In the genomic region with DNA sequence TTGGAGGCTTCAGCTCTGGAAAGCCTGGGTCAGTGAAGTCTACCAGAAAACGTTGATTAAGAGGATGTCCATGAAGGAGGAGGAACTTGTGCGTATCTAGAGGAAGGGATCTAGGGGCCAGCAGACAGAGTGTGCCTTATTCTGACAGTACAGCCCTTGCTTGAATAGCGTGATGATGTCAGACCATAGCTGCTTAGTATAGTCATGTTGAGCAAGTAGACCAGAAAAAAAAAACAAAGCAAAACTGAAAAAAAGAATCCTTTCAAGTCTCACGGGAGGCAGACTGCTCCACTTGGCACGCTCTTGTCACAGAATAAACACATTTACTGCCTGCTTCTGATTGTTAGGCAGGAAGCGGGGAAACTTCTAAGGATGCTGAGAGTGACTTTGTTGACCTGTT, we compare ENCODE assay signal across 26 mouse cellular contexts.
DNase-seq lines count a peak whose midpoint lies in the region; ATAC-seq and TF ChIP-seq lines count a peak whose summit lies in the region.
"Had no signal": no experiment of that assay in that cellular context is flagged by ENCODE, and none has a peak within 500 bp of the region (broad histone marks: within the 10 kb centered on the region; RNA-seq: fewer than 3 reads in every experiment).

No protein-coding gene starts in this region.

- H3K27me3 ChIP-seq in heart, embryonic 14.5 days (ENCODE audit: control insufficient read depth, insufficient read depth, low read length) = peaks cover 3% of the 10 kb centered on the region; the same call in 1 of the 2 replicates
- no peaks in the 10 kb centered on the region for H3K27me3 ChIP-seq in lung, postnatal 0 days (replicated peaks; ENCODE audit: insufficient read depth, low read length)
- H3K27me3 ChIP-seq: liver, embryonic 15.5 days; neural tube, embryonic 13.5 days had no signal

- TF ChIP-seq EP300 in lung, postnatal 0 days (IDR thresholded peaks at IDR 0.05) = no peak

- no peaks in the 10 kb centered on the region; the same call in 1 of the 2 replicates for H3K9me3 ChIP-seq in heart, embryonic 14.5 days (ENCODE audit: control insufficient read depth, low read length)
- no peaks in the 10 kb centered on the region for H3K9me3 ChIP-seq in lung, postnatal 0 days (ENCODE audit: low read length)
- H3K9me3 ChIP-seq: embryonic facial prominence, embryonic 10.5 days; heart, embryonic 13.5 days; limb, embryonic 10.5 days; liver, embryonic 15.5 days; neural tube, embryonic 13.5 days had no signal

- no peak for TF ChIP-seq CTCF in lung, postnatal 0 days (IDR thresholded peaks at IDR 0.05)

- no peak overlapping the region for H3K27ac ChIP-seq in heart, embryonic 14.5 days (replicated peaks in 1 of 2; ENCODE audit: control insufficient read depth in 1 of 2, insufficient read depth in 1 of 2, low read depth in 2 of 2, low read length in 2 of 2)
- no peak overlapping the region for H3K27ac ChIP-seq in lung, postnatal 0 days (ENCODE audit: low read length)
- H3K27ac ChIP-seq: embryonic facial prominence, embryonic 10.5 days; heart, embryonic 13.5 days; hindbrain, embryonic 14.5 days; limb, embryonic 10.5 days; liver, embryonic 15.5 days; neural tube, embryonic 13.5 days had no signal

- intact Hi-C loops in heart, postnatal 25 days (cut with DNase I) = no loop called here

- no peaks in the 10 kb centered on the region for H3K36me3 ChIP-seq in heart, embryonic 14.5 days (ENCODE audit: control insufficient read depth, insufficient read depth, low read length)
- no peaks in the 10 kb centered on the region for H3K36me3 ChIP-seq in lung, postnatal 0 days (ENCODE audit: insufficient read depth, low read length)
- H3K36me3 ChIP-seq: embryonic facial prominence, embryonic 10.5 days; heart, embryonic 13.5 days; limb, embryonic 10.5 days; liver, embryonic 15.5 days; neural tube, embryonic 13.5 days had no signal

- peak; percentile 56; the same call in 1 of the 2 replicates for ATAC-seq in heart, embryonic 14.5 days (ENCODE audit: insufficient number of reproducible peaks, insufficient read depth, low FRiP score, low read depth)
- ATAC-seq in lung, postnatal 0 days = no peak; the same call in 1 of the 2 replicates
- ATAC-seq: inflammation-experienced regulatory T-cells, adult 6 months had no signal

- no peaks in the 10 kb centered on the region for H3K4me1 ChIP-seq in heart, embryonic 14.5 days (ENCODE audit: control insufficient read depth in 2 of 2, insufficient read depth in 2 of 2, low read length in 2 of 2)
- H3K4me1 ChIP-seq in lung, postnatal 0 days (ENCODE audit: insufficient read depth, low read depth, low read length) = no peaks in the 10 kb centered on the region
- H3K4me1 ChIP-seq: limb, embryonic 10.5 days; liver, embryonic 15.5 days; neural tube, embryonic 13.5 days had no signal

- whole genome bisulfite sequencing in heart, embryonic 14.5 days = 53% methylated on average over 6 of the region's 6 CpGs
- 18% methylated on average over 6 of the region's 6 CpGs for WGBS in lung, postnatal 0 days

- no peak overlapping the region for H3K4me3 ChIP-seq in heart, embryonic 14.5 days (ENCODE audit: control insufficient read depth in 1 of 2, insufficient read depth in 1 of 2, low read depth in 1 of 2, low read length in 2 of 2)
- no peak overlapping the region for H3K4me3 ChIP-seq in lung, postnatal 0 days (ENCODE audit: low read depth, low read length)
- H3K4me3 ChIP-seq: embryonic facial prominence, embryonic 10.5 days; heart, embryonic 13.5 days; limb, embryonic 10.5 days; liver, embryonic 15.5 days; neural tube, embryonic 13.5 days had no signal

- H3K9ac ChIP-seq in heart, embryonic 14.5 days (ENCODE audit: low read length) = no peak overlapping the region
- no peak overlapping the region for H3K9ac ChIP-seq in lung, postnatal 0 days (replicated peaks; ENCODE audit: low read depth)
- H3K9ac ChIP-seq: heart, embryonic 13.5 days; hindbrain, embryonic 14.5 days; liver, embryonic 15.5 days; neural tube, embryonic 13.5 days had no signal

- H3K4me2 ChIP-seq in heart, embryonic 14.5 days (ENCODE audit: low read length) = no peak overlapping the region
- no peak overlapping the region for H3K4me2 ChIP-seq in lung, postnatal 0 days (replicated peaks; ENCODE audit: low read depth, low read length)
- H3K4me2 ChIP-seq: heart, embryonic 13.5 days; hindbrain, embryonic 14.5 days; liver, embryonic 15.5 days; midbrain, embryonic 11.5 days; neural tube, embryonic 13.5 days had no signal

- no peak for DNase-seq in heart, postnatal 25 days (ENCODE audit: low spot score)
- DNase-seq in lung, postnatal 0 days (ENCODE audit: low spot score) = peak; percentile 23
- DNase-seq in lung, adult 18-20 months = no peak
- DNase-seq in T-cell, adult 2 months (ENCODE audit: low spot score) = peak; percentile 20
- DNase-seq in naive thymus-derived CD4-positive, alpha-beta T cell, adult 2 months (ENCODE audit: low read depth) = peak; percentile 56
- DNase-seq in spleen, postnatal 4 days (ENCODE audit: low spot score in 2 of 2) = no peak
- DNase-seq: adrenal gland, adult 2 months; cerebellum, adult 11-12 months; cerebellum, postnatal 10 days; gastrocnemius, postnatal 36 days; heart, postnatal 4 days; kidney, adult 18-20 months; kidney, postnatal 10 days; liver; retina, postnatal 1 day; right cerebral cortex, postnatal 25 days; spleen, adult 18-20 months had no signal

Comparison
In these comparisons a context has a peak if more than half of its experiments do, and no peak if none do; other contexts are left out.
1. DNase-seq: peak in lung, postnatal 0 days (single experiment), T-cell, adult 2 months (single experiment) and naive thymus-derived CD4-positive, alpha-beta T cell, adult 2 months (single experiment); none in heart, postnatal 25 days (single experiment), lung, adult 18-20 months (0 of 2) and spleen, postnatal 4 days (0 of 2).